Mouse (Mus musculus): ENCODE measurements at regions not wholly inside any gene's neighbourhood (a gene's known extent, or its start where the extent isn't known, plus 50 kb on each side); places are given as distances from the start of the nearest gene placed in this dataset.

DNA sequence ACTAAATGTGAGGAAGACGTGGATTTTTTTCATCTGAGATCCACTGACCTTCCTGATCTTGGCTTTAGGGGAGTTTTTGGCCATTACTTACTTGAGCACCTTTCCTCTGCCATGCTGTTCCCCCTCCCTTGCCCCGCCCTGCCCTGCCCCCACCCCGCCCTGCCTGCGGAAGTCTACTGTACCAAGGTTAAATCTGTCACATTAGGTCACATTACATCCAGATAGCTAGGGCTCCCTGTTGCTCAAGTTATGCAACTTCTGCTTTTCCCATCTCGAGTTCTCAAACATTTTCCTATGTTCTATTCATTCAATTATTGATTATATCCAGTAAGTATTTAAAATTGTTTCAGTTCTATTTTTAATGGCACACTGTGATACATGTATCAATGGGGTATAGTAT, 144.7 kb upstream of the Cnot2 start:
- no peak for TF ChIP-seq CTCF (IDR thresholded peaks at IDR 0.05; ENCODE audit: low read depth, low read length)
- TF ChIP-seq GATA1 (IDR thresholded peaks at IDR 0.05; ENCODE audit: borderline replicate concordance, low read length) = no peak
- TF ChIP-seq TAL1 (conservative IDR thresholded peaks at IDR 0.05; ENCODE audit: low read depth, low read length) = no peak
- TF ChIP-seq GATA2 (IDR thresholded peaks at IDR 0.05; ENCODE audit: borderline replicate concordance, low read depth, low read length) = no peak
- no peak for TF ChIP-seq POLR2AphosphoS5 (IDR thresholded peaks at IDR 0.05; ENCODE audit: insufficient replicate concordance, low read depth, low read length)
